Mouse (Mus musculus) CH12.LX (cell line): ENCODE measurements around the gene Zfp664. TPM values are rescaled to one million over a fixed set of nuclear protein-coding genes. Genes with fewer than 3 reads are reported as not detected.

Experiments
- DNase-seq: peaks from one replicate; pipeline ENCODE4 v3.0.0-alpha.2; 2013; ENCODE audit errors: extremely low read depth
- H3K27ac ChIP-seq: 2 replicates; pipeline ENCODE4 v1.5.1; 2012; ENCODE audit warnings: low read depth, mild to moderate bottlenecking, control low read depth, moderate library complexity; ENCODE audit not compliant: insufficient read depth
- H3K27me3 ChIP-seq: replicated peaks from 2 replicates; pipeline ENCODE3; 2012; ENCODE audit warnings: inconsistent platforms
- H3K36me3 ChIP-seq, 2 experiments: replicated peaks in 1 of 2; 2 replicates each; pipeline versions ENCODE3 to v1.6.1; 2012; ENCODE audit warnings: inconsistent platforms in 1 of 2, low read length in 1 of 2, mild to moderate bottlenecking in 1 of 2, mixed read lengths in 1 of 2, moderate library complexity in 1 of 2; ENCODE audit not compliant: control insufficient read depth in 1 of 2, insufficient read depth in 1 of 2
- H3K4me1 ChIP-seq, 2 experiments: 2 replicates each; pipeline ENCODE4 v1.6.1; 2012; ENCODE audit warnings: inconsistent platforms in 1 of 2, moderate library complexity in 1 of 2; ENCODE audit not compliant: insufficient read depth in 2 of 2, control insufficient read depth in 1 of 2
- H3K4me2 ChIP-seq: 2 replicates; pipeline ENCODE4 v1.6.1; 2012; ENCODE audit warnings: low read depth, mild to moderate bottlenecking, control low read depth; ENCODE audit not compliant: poor library complexity, insufficient read depth, severe bottlenecking
- H3K4me3 ChIP-seq, 3 experiments: fragments of 150-350 bp in 1 of 3; sonication (generic) in 1 of 3; replicated peaks in 1 of 3; 2 replicates each; pipeline versions ENCODE3 to v1.5.1; 2011 to 2012; ENCODE audit warnings: low read depth in 2 of 3, low read length in 2 of 3, mild to moderate bottlenecking in 2 of 3, moderate library complexity in 2 of 3, control low read depth in 1 of 3, improper control_type of control experiment in 1 of 3, inconsistent platforms in 1 of 3, mixed read lengths in 1 of 3; ENCODE audit not compliant: poor library complexity in 1 of 3
- H3K79me2 ChIP-seq: replicated peaks from 2 replicates; pipeline ENCODE4 v1.6.1; 2012; ENCODE audit warnings: mild to moderate bottlenecking, moderate library complexity; ENCODE audit not compliant: control insufficient read depth, poor library complexity, insufficient read depth, severe bottlenecking; ENCODE audit errors: extremely low read depth
- H3K9ac ChIP-seq: 2 replicates; pipeline ENCODE4 v1.6.1; 2012; ENCODE audit warnings: low read depth, mild to moderate bottlenecking, control low read depth, moderate library complexity; ENCODE audit not compliant: insufficient read depth
- H3K9me3 ChIP-seq: replicated peaks from 2 replicates; pipeline ENCODE3; 2012; ENCODE audit warnings: low read length, inconsistent platforms, mixed read lengths
- BHLHE40 ChIP-seq: IDR thresholded peaks from 2 replicates; pipeline ENCODE4 v1.6.1; 2011; ENCODE audit warnings: mild to moderate bottlenecking, low read depth, low read length, improper control_type of control experiment
- CHD2 ChIP-seq: IDR thresholded peaks from 2 replicates; pipeline ENCODE4 v1.6.1; 2011; ENCODE audit warnings: low read length, improper control_type of control experiment
- CTCF ChIP-seq, 2 experiments: IDR thresholded peaks in 1 of 2; conservative IDR thresholded peaks in 1 of 2; 2 replicates each; pipeline ENCODE4 v1.5.1; 2011 to 2012; ENCODE audit warnings: low read depth in 2 of 2, low read length in 2 of 2, improper control_type of control experiment in 1 of 2, inconsistent platforms in 1 of 2, mild to moderate bottlenecking in 1 of 2, moderate library complexity in 1 of 2
- ELF1 ChIP-seq: IDR thresholded peaks from 2 replicates; pipeline ENCODE4 v1.6.1; 2014; ENCODE audit warnings: low read depth, mild to moderate bottlenecking, inconsistent platforms, low read length, improper control_type of control experiment
- IRF4 ChIP-seq: IDR thresholded peaks from 2 replicates; pipeline ENCODE4 v1.6.1; 2014; ENCODE audit warnings: low read depth, mild to moderate bottlenecking, inconsistent platforms, low read length, improper control_type of control experiment
- JUN ChIP-seq: IDR thresholded peaks from 2 replicates; pipeline ENCODE4 v1.6.1; 2011; ENCODE audit warnings: low read depth, mild to moderate bottlenecking, low read length, improper control_type of control experiment, moderate library complexity; ENCODE audit not compliant: insufficient read depth
- MAX ChIP-seq: IDR thresholded peaks from 2 replicates; pipeline ENCODE4 v1.6.1; 2011; ENCODE audit warnings: low read length, improper control_type of control experiment
- MEF2A ChIP-seq: IDR thresholded peaks from 2 replicates; pipeline ENCODE4 v1.6.1; 2014; ENCODE audit warnings: low read depth, mild to moderate bottlenecking, inconsistent platforms, low read length, improper control_type of control experiment, borderline replicate concordance
- MYC ChIP-seq: IDR thresholded peaks from 2 replicates; pipeline ENCODE4 v1.6.1; 2011; ENCODE audit warnings: low read depth, mild to moderate bottlenecking, improper control_type of control experiment, low read length
- NELFE ChIP-seq: IDR thresholded peaks from 2 replicates; pipeline ENCODE4 v1.6.1; 2011; ENCODE audit warnings: low read depth, low read length, improper control_type of control experiment
- NRF1 ChIP-seq: IDR thresholded peaks from 2 replicates; pipeline ENCODE4 v1.6.1; 2014; ENCODE audit warnings: low read depth, mild to moderate bottlenecking, inconsistent platforms, low read length, improper control_type of control experiment, moderate library complexity
- POLR2AphosphoS2 ChIP-seq: IDR thresholded peaks from 2 replicates; pipeline ENCODE4 v1.6.1; 2011; ENCODE audit warnings: low read depth, low read length, improper control_type of control experiment
- RCOR1 ChIP-seq: conservative IDR thresholded peaks from 2 replicates; pipeline ENCODE4 v1.6.1; 2012; ENCODE audit warnings: low read depth, mild to moderate bottlenecking, inconsistent platforms, low read length, improper control_type of control experiment
- SIN3A ChIP-seq: IDR thresholded peaks from 2 replicates; pipeline ENCODE4 v1.6.1; 2012; ENCODE audit warnings: low read length, improper control_type of control experiment, inconsistent platforms
- SMC3 ChIP-seq: IDR thresholded peaks from 2 replicates; pipeline ENCODE4 v1.6.1; 2011; ENCODE audit warnings: low read depth, low read length, improper control_type of control experiment
- TBP ChIP-seq: conservative IDR thresholded peaks from 2 replicates; pipeline ENCODE4 v1.6.1; 2011; ENCODE audit warnings: low read depth, low read length, improper control_type of control experiment
- TCF12 ChIP-seq: IDR thresholded peaks from 2 replicates; pipeline ENCODE4 v1.6.1; 2014; ENCODE audit warnings: low read depth, mild to moderate bottlenecking, inconsistent platforms, low read length, improper control_type of control experiment
- USF1 ChIP-seq: IDR thresholded peaks from 2 replicates; pipeline ENCODE4 v1.6.1; 2014; ENCODE audit warnings: low read depth, mild to moderate bottlenecking, inconsistent platforms, low read length, improper control_type of control experiment
- USF2 ChIP-seq: conservative IDR thresholded peaks from 2 replicates; pipeline ENCODE4 v1.6.1; 2011; ENCODE audit warnings: low read depth, low read length, improper control_type of control experiment
- ZNF384 ChIP-seq: IDR thresholded peaks from 2 replicates; pipeline ENCODE4 v1.6.1; 2012; ENCODE audit warnings: low read depth, low read length, improper control_type of control experiment, inconsistent platforms
- dilution Hi-C: fragments of 300-500 bp; cut with MboI; formaldehyde crosslinking; loops from 2 replicates; pipeline ENCODE4 v1.14.3; 2020; ENCODE audit warnings: low sequenced_read_pairs; ENCODE audit not compliant: extremely low pct_unique_long_range_greater_than_20kb, extremely low pct_ligation_motif_present
- in situ Hi-C: fragments of 300-500 bp; cut with MboI; formaldehyde crosslinking; loops from 3 replicates; pipeline ENCODE4 v1.14.3; 2019; ENCODE audit warnings: low sequenced_read_pairs, low pct_ligation_motif_present, low pct_unique_long_range_greater_than_20kb, mixed read lengths
- polyA plus RNA-seq: library from polyadenylated mRNA; unstranded; fragments of >175 nt; gene quantifications from 2 replicates; pipeline ENCODE4 v1.2.1, GENCODE M21; 2012; ENCODE audit warnings: low read depth; ENCODE audit not compliant: insufficient read length
- total RNA-seq, 2 experiments: library from RNA; depleted of rRNA; stranded (reverse); fragments of 300-350 nt in 1 of 2; fragments of >200 nt in 1 of 2; gene quantifications; 2 replicates each; pipeline ENCODE4 v1.2.3; 2012 to 2014

Zfp664 gene
- total and polyA plus RNA-seq, 3 experiments, result 7.4 to 14.3 (median 12.3) TPM

GRCm38 (mm10) chr5:124854202-124854601 is 8.3 kb upstream of the Zfp664 start:
- dilution Hi-C loops, result no loop called here
- DNase-seq, result no peak
- in situ Hi-C loops, result loop anchor here (25.0 kb wide), 1 partner anchor 417 kb away; the partner anchor contains the start of genes Kmt5a and Sbno1
- H3K27me3 ChIP-seq, result peaks cover 21% of the 10 kb centered on the region
- no peaks in the 10 kb centered on the region for H3K9me3 ChIP-seq
- no peak overlapping the region for H3K27ac ChIP-seq
- no peaks in the 10 kb centered on the region for H3K36me3 ChIP-seq
- no peak overlapping the region for H3K4me2 ChIP-seq
- H3K79me2 ChIP-seq, result no peaks in the 10 kb centered on the region
- no peak overlapping the region for H3K9ac ChIP-seq
- no peaks in the 10 kb centered on the region for H3K4me1 ChIP-seq
- no peak overlapping the region for H3K4me3 ChIP-seq
- no peak for TF ChIP-seq TCF12
- TF ChIP-seq USF1, result no peak
- no peak for TF ChIP-seq SIN3A
- TF ChIP-seq CHD2, result no peak
- no peak for TF ChIP-seq IRF4
- TF ChIP-seq CTCF (conservative IDR thresholded peaks at IDR 0.05 in 1 of 2, IDR thresholded peaks at IDR 0.05 in 1 of 2; ENCODE audit: low read depth in 2 of 2, low read length in 2 of 2), result no peak
- no peak for TF ChIP-seq NRF1
- no peak for TF ChIP-seq BHLHE40
- TF ChIP-seq POLR2AphosphoS2, result no peak
- no peak for TF ChIP-seq RCOR1
- no peak for TF ChIP-seq SMC3
- no peak for TF ChIP-seq MAX
- no peak for TF ChIP-seq ZNF384
- no peak for TF ChIP-seq TBP
- TF ChIP-seq MYC, result no peak
- no peak for TF ChIP-seq MEF2A
- TF ChIP-seq JUN, result no peak
- no peak for TF ChIP-seq ELF1
- TF ChIP-seq NELFE, result no peak

- TF ChIP-seq ZNF384 (no peak), NELFE (no peak), MEF2A (no peak), USF2 (no peak), CTCF (conservative IDR thresholded peaks at IDR 0.05 in 1 of 2, IDR thresholded peaks at IDR 0.05 in 1 of 2; ENCODE audit: low read depth in 2 of 2, low read length in 2 of 2) (peak; percentile 34 to 61; a peak in 3 of 4 replicates)
- Histone ChIP-seq H3K9me3 (no peaks in the 10 kb centered on the region), H3K79me2 (no peaks in the 10 kb centered on the region; the same call in 1 of the 2 replicates), H3K4me1 (peaks cover 0 to 18% of the 10 kb centered on the region in 2 experiments; a peak in 3 of 4 replicates), H3K4me3 (no peak overlapping the region), H3K9ac (no peak overlapping the region), H3K27me3 (peaks cover 49% of the 10 kb centered on the region), H3K36me3 (peaks cover 0 to 2% of the 10 kb centered on the region in 2 experiments), H3K4me2 (no peak overlapping the region), H3K27ac (no peak overlapping the region)
- in situ Hi-C loops (loop anchor here (5.0 to 25.0 kb wide), 2 partner anchors 88 to 423 kb away; partner anchors contain the start of genes Kmt5a and Sbno1), dilution Hi-C loops (no loop called here)
- no peak for DNase-seq
Observed at GRCm38 (mm10) chr5:124860013-124860412, 2.5 kb upstream of the Zfp664 start.
